Mouse (Mus musculus): ENCODE data around the gene Frmpd3.

Frmpd3 gene

GRCm38 (mm10) chrX:140456279-140456731 lies 114.2 kb downstream of the Frmpd3 start, which contains the start of gene Prps1:
Prps1 (plus strand) TSS chrX:140456613.
- peak; percentile 59 to 68 for DNase-seq (ENCODE audit: low spot score in 2 of 2)

- DNase-seq (ENCODE audit: low spot score in 2 of 2): no peak
Observed at GRCm38 (mm10) chrX:140456751-140457491, 114.9 kb downstream of the Frmpd3 start.

GRCm38 (mm10) chrX:140457502-140457901 lies 115.4 kb downstream of the Frmpd3 start:
- no peak for DNase-seq (ENCODE audit: low spot score in 2 of 2)

GRCm38 (mm10) chrX:140478231-140478630 lies 136.2 kb downstream of the Frmpd3 start:
- DNase-seq (ENCODE audit: low spot score in 2 of 2): no peak

GRCm38 (mm10) chrX:140479171-140479570 lies 137.1 kb downstream of the Frmpd3 start:
- DNase-seq (ENCODE audit: low spot score in 2 of 2): no peak
